8 mouse cellular contexts compared by ENCODE assay signal in genomic region chr4:155171961-155172533, GRCm38 (mm10). TPM values are rescaled to one million over a fixed set of nuclear protein-coding genes. Genes with fewer than 3 reads are reported as not detected.
DNase-seq lines count a peak whose midpoint lies in the region; ATAC-seq and TF ChIP-seq lines count a peak whose summit lies in the region.

No protein-coding gene starts in this region.

- no peak for TF ChIP-seq EP300 in CH12.LX (IDR thresholded peaks at IDR 0.05; ENCODE audit: low read length)

- no peaks in the 10 kb centered on the region for H3K9me3 ChIP-seq in heart, embryonic 16.5 days (replicated peaks; ENCODE audit: control insufficient read depth, low read length)
- H3K9me3 ChIP-seq in CH12.LX (replicated peaks; ENCODE audit: low read length): no peaks in the 10 kb centered on the region
- H3K9me3 ChIP-seq in embryonic facial prominence, embryonic 12.5 days: no peaks in the 10 kb centered on the region

- H3K27ac ChIP-seq in heart, embryonic 16.5 days (ENCODE audit: low read length): peak overlapping the region; percentile 96; the same call in 1 of the 2 replicates
- peak overlapping the region; percentile 87; the same call in 1 of the 2 replicates for H3K27ac ChIP-seq in CH12.LX (ENCODE audit: insufficient read depth, low read depth)
- peak overlapping the region; percentile 94 for H3K27ac ChIP-seq in embryonic facial prominence, embryonic 12.5 days

- dilution Hi-C loops in CH12.LX (cut with MboI; ENCODE audit: extremely low pct_ligation_motif_present, extremely low pct_unique_long_range_greater_than_20kb, low sequenced_read_pairs): no loop called here

- TF ChIP-seq CTCF in CH12.LX (conservative IDR thresholded peaks at IDR 0.05 in 1 of 2, IDR thresholded peaks at IDR 0.05 in 1 of 2; ENCODE audit: low read depth in 2 of 2, low read length in 2 of 2): no peak

- DNase-seq in heart, postnatal 25 days (ENCODE audit: low spot score): no peak
- DNase-seq in CH12.LX (ENCODE audit: extremely low read depth): no peak
- DNase-seq in left cerebral cortex, postnatal 4 days: peak; percentile 51
- no peak for DNase-seq in urinary bladder, postnatal 14 days (ENCODE audit: low spot score)
- DNase-seq in cerebellum, postnatal 36 days: no peak
- no peak for DNase-seq in thymus, adult 18-20 months

- peak overlapping the region; percentile 48; the same call in 1 of the 2 replicates for H3K4me2 ChIP-seq in heart, embryonic 16.5 days (ENCODE audit: low read depth, low read length)
- H3K4me2 ChIP-seq in CH12.LX (ENCODE audit: insufficient read depth, low read depth, poor library complexity, severe bottlenecking): peak overlapping the region; percentile 74
- no peak overlapping the region for H3K4me2 ChIP-seq in embryonic facial prominence, embryonic 12.5 days (replicated peaks)

- TF ChIP-seq POLR2A in CH12.LX (IDR thresholded peaks at IDR 0.05; ENCODE audit: low read depth, low read length): no peak

- 73% methylated on average over 5 of the region's 5 CpGs for WGBS in heart, embryonic 16.5 days
- 81% methylated on average over 5 of the region's 5 CpGs for WGBS in embryonic facial prominence, embryonic 12.5 days

- intact Hi-C loops in heart, postnatal 25 days (cut with DNase I): loop anchor here (1.0 to 2.0 kb wide), 2 partner anchors 15 to 27 kb away; no protein-coding TSS in a partner anchor
- intact Hi-C loops in left cerebral cortex, postnatal 4 days (cut with DNase I): loop anchor here (5.0 kb wide), 1 partner anchor 45 kb away; no protein-coding TSS in a partner anchor

- H3K9ac ChIP-seq in heart, embryonic 16.5 days (ENCODE audit: low read length): peak overlapping the region; percentile 62
- H3K9ac ChIP-seq in CH12.LX (ENCODE audit: insufficient read depth, low read depth): peak overlapping the region; percentile 43
- no peak overlapping the region for H3K9ac ChIP-seq in embryonic facial prominence, embryonic 12.5 days

- in situ Hi-C loops in CH12.LX (cut with MboI; ENCODE audit: low pct_ligation_motif_present, low pct_unique_long_range_greater_than_20kb, low sequenced_read_pairs): no loop called here

- peaks cover 70% of the 10 kb centered on the region for H3K79me2 ChIP-seq in CH12.LX (replicated peaks; ENCODE audit: control insufficient read depth, extremely low read depth, insufficient read depth, poor library complexity, severe bottlenecking)

- no peak for ATAC-seq in heart, embryonic 16.5 days (replicated peaks; ENCODE audit: extremely low read depth, insufficient read depth, low FRiP score)
- ATAC-seq in embryonic facial prominence, embryonic 12.5 days (ENCODE audit: insufficient number of reproducible peaks, insufficient read depth, low FRiP score, low TSS enrichment): no peak

- no peak overlapping the region for H3K4me3 ChIP-seq in heart, embryonic 16.5 days (ENCODE audit: low read length)
- no peak overlapping the region for H3K4me3 ChIP-seq in CH12.LX (replicated peaks in 1 of 3; ENCODE audit: low read depth in 2 of 3, low read length in 2 of 3, poor library complexity in 1 of 3)
- no peak overlapping the region for H3K4me3 ChIP-seq in embryonic facial prominence, embryonic 12.5 days

- no peaks in the 10 kb centered on the region for H3K36me3 ChIP-seq in heart, embryonic 16.5 days (ENCODE audit: control insufficient read depth, insufficient read depth)
- peaks cover 0 to 28% of the 10 kb centered on the region in 2 experiments for H3K36me3 ChIP-seq in CH12.LX (replicated peaks in 1 of 2; ENCODE audit: control insufficient read depth in 1 of 2, insufficient read depth in 1 of 2, low read length in 1 of 2)
- H3K36me3 ChIP-seq in embryonic facial prominence, embryonic 12.5 days: peaks cover 4% of the 10 kb centered on the region; the same call in 1 of the 2 replicates

- H3K27me3 ChIP-seq in heart, embryonic 16.5 days (ENCODE audit: control insufficient read depth, insufficient read depth, low read length): no peaks in the 10 kb centered on the region
- no peaks in the 10 kb centered on the region for H3K27me3 ChIP-seq in CH12.LX (replicated peaks)
- H3K27me3 ChIP-seq in embryonic facial prominence, embryonic 12.5 days: no peaks in the 10 kb centered on the region

- peaks cover 87% of the 10 kb centered on the region for H3K4me1 ChIP-seq in heart, embryonic 16.5 days (ENCODE audit: control insufficient read depth, insufficient read depth, low read length)
- H3K4me1 ChIP-seq in CH12.LX (ENCODE audit: control insufficient read depth in 1 of 2, insufficient read depth in 2 of 2): peaks cover 39 to 94% of the 10 kb centered on the region in 2 experiments
- peaks cover 69% of the 10 kb centered on the region for H3K4me1 ChIP-seq in embryonic facial prominence, embryonic 12.5 days

- no peak for TF ChIP-seq RAD21 in CH12.LX (IDR thresholded peaks at IDR 0.05; ENCODE audit: low read depth, low read length)

TF ChIP-seq in CH12.LX, 34 proteins besides CTCF, POLR2A, EP300 and RAD21:
- TF ChIP-seq TCF12 (IDR thresholded peaks at IDR 0.05; ENCODE audit: low read depth, low read length) (no peak), JUND (conservative IDR thresholded peaks at IDR 0.05; ENCODE audit: low read depth, low read length) (no peak), ZNF384 (IDR thresholded peaks at IDR 0.05; ENCODE audit: low read depth, low read length) (peak; percentile 78)

RNA-seq across cellular contexts. Expression of gene Ski, which starts 50.3 kb away (rescaled TPM):
- polyA plus RNA-seq in heart, embryonic 16.5 days (2015; fragmentation: Nextera tagmentation; extraction: Ambion mirVana): 12.1 and 12.3 TPM in 2 replicates
- total RNA-seq in heart, postnatal 25 days (2021): 10 to 100 TPM; 55.0 to 63.9 TPM
- total RNA-seq in CH12.LX (2012; rRNA removed) (9.9 and 10.1 TPM in 2 replicates), CH12.LX (2014; rRNA removed) (3.3 and 4.1 TPM in 2 replicates)
- polyA plus RNA-seq in CH12.LX (2012; ENCODE audit: insufficient read length, low read depth): 14.1 and 17.9 TPM in 2 replicates
- polyA plus RNA-seq in embryonic facial prominence, embryonic 12.5 days (2016; fragmentation: Nextera tagmentation; extraction: Ambion mirVana): 16.8 and 17.7 TPM in 2 replicates
- 100 to 1,000 TPM; 117 to 121 TPM for total RNA-seq in left cerebral cortex, postnatal 4 days (2021)

Comparison
In these comparisons a context has a peak if more than half of its experiments do, and no peak if none do; other contexts are left out.
1. RNA of gene Ski, which starts 50.3 kb away (total RNA-seq): 117 to 121 TPM in left cerebral cortex, postnatal 4 days and 55.0 to 63.9 TPM in heart, postnatal 25 days; 3.3 to 10.1 TPM in CH12.LX; every median in the first group is over 4 times any median in the second.
2. Peak in every context shown above with its lines, with median percentiles within 50 percentile points of each other: H3K27ac ChIP-seq.